Mouse (Mus musculus) erythroid progenitor cell, adult 5-6 weeks (primary cell): ENCODE data around the gene Cnot6l. TPM values are rescaled to one million over a fixed set of nuclear protein-coding genes. Genes with fewer than 3 reads are reported as not detected.
A peak's percentile ranks its signal among the peaks of the same experiment; 100 is the strongest.

Experiments used
- ATAC-seq: replicated peaks from 2 replicates; pipeline ENCODE4 v1.8.0; 2016; ENCODE audit warnings: moderate number of reproducible peaks, mild to moderate bottlenecking, moderate TSS enrichment, inconsistent platforms; ENCODE audit not compliant: poor library complexity, low FRiP score, severe bottlenecking
- total RNA-seq, 2 experiments: library from RNA; stranded (forward) in 1 of 2; stranded (reverse) in 1 of 2; fragments of 150-400 nt in 1 of 2; fragments of 186-747, 209-891 nt in 1 of 2; gene quantifications; 2 replicates each; pipeline versions ENCODE4 v1.2.3 to v1.2.4; 2015 to 2017; ENCODE audit warnings: low replicate concordance in 2 of 2

The Cnot6l gene
- total RNA-seq (2015; ENCODE audit: low replicate concordance): 18.0 and 20.5 TPM in 2 replicates
- 7.0 and 8.0 TPM in 2 replicates for total RNA-seq (2017; ENCODE audit: low replicate concordance)

DNA sequence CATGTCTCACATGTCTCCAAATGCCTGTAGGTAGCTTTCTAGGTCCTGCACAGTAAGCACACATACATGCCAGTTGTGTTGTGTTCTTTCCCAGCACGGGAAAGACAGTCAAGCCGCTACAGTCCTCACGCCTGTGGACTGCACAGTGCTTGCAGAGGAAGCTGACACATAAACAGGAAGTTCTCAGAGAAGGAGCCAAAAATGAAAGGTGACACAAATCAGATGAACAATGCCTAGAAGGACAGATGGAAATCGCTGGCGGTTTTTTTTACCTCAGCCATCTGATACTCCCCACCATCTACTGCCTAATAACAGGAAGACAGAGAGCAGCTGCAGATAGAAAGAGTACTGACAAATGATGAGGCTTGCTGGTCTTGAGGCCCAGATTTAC lies at the start of gene Cnot6l:
Gene Cnot6l (minus strand): TSS at position 151 of the 391 bp plus-strand sequence.
- ATAC-seq: no peak

DNA sequence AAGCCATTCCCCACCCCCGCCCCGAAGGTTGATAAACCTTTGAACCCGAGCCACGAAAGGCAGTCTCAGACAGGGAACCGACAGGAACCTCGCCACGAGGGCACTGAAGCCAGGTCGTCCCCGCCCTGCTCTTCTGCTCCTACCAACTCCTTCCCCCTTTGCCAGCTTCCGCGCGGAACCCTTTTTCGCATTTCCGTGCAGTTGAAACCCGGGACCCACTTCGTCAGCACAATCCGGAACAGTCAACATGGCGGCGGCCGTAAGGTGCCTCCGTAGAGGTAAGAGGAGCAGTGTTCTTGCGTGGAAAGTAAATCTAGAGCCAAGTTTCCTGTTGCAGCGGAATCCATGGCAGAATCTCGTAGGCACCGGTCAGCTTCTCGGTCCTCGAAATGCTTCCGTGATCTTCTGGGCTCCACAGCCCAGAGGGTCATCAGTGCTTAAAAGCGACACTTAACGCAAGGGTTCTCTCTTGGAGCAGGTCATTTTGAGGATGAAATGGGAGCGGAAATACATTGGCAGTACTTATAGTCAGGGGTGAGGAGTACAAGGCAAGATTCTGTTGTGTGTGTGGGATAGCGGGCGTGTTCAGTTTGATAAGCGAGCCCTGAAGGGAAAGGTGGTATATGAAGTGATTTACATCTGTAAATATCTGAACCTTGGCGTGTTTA lies 46.1 kb upstream of the Cnot6l start:
- peak; percentile 98 for ATAC-seq

DNA sequence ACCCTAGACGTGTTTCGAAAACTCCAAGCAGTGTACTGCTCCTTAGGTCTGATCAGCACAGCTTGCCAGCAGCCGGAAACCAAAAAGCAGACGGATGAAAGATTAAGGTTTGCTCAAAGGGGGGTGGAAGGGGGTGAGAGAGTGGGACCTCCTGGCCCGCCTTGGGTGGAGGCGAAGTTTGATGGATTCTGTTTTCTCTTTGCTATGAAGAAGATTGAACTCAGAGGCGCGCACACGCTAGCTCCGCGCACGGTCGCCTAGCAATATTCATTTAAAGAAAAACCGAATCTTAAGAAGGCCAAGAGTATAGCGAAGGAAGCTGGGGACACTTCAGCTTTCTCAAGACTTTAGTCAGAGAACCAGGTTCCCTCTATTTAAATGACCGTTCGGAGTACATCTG lies 45.5 kb upstream of the Cnot6l start, which contains the start of gene Mrpl1:
Gene Mrpl1 (plus strand): TSS at position 35 of the 400 bp plus-strand sequence.
- peak; percentile 48 for ATAC-seq

DNA sequence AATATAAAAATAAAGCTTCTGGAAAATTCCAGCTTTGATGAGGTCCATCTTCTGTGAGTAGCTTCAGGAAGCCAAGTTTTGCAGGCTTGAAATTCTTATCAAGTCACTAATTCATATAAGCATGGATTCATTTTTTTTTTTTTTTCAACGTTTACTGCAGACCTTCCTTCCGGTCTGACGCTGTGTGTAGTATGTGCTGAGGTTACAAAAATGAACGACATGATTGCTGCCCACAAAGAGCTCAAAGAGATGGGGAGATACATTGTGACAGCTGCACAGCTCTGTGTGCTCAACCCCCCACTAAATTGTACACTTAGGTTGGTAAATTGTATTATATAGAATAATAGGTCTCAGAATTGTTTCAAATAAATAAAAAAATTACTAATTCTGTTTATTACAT lies 44.6 kb upstream of the Cnot6l start:
- ATAC-seq: no peak

DNA sequence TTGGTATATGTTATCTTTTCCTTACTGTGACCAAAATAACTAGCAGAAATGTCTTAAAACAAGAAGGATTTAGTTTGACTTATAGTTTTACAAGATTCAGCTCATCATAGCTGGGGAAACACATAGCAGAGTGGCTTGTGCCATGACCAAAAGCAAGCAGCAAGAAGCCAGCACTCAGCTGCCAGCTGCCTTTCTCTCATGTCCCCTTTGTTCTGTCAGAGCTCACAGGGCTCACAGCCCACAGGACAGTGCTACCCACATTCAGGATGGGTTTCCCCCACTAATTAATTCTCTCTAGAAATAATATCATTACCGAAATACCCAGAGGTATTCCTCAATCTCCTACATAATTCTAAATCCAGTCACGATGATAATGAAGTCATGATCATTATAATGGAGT lies 43.6 kb upstream of the Cnot6l start:
- no peak for ATAC-seq

DNA sequence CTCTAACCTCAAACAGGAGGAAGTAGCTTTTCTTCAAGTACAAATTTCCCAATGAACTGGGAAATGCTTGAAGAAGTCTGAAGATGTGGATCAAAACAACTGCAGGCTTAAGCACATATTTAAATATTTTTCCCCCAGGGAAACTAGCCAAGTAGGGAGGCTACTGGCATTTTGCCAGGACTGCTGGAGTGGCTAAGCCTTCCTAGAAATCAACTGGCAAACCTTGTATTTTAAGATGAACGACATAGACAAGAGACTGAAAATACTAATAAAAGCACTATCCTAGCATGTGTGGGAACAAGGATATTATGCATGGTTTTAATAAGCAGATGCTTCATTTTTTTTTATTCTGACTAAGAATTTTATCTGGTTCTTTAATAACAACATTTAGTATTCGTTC lies 42.9 kb upstream of the Cnot6l start:
- ATAC-seq: no peak

DNA sequence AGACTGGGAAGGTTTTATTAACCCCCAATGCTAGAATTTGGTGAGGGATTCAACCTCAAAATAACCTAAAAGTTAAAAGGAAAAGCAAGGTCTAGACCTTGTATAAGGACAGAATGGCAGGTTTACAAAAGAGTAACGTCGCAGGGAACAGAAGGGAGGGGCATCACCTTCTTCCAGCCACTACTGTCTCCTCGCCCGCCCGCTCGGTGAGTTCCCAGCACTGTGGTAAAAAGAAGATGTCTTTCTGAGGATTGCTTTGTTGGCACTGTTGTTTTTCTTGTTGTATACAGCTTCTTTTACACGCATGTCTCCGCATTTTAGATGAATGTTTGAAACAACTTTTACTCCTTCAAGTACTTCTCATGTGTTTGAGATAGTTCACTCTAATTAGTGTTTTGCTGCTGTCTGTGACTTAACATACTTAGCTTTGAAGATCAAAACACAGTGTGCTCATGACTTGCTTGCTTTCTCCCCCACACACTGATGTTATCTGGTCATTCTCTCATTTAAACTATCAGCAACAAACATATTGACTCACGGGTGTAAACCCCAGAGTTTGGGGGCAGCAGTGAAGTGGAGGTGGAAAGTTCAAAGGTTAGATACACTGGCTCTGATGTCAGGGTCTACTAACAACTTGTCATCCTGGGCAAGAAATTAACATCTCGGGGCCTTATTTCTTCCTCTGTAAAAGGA lies 37.6 kb upstream of the Cnot6l start:
- ATAC-seq: no peak

DNA sequence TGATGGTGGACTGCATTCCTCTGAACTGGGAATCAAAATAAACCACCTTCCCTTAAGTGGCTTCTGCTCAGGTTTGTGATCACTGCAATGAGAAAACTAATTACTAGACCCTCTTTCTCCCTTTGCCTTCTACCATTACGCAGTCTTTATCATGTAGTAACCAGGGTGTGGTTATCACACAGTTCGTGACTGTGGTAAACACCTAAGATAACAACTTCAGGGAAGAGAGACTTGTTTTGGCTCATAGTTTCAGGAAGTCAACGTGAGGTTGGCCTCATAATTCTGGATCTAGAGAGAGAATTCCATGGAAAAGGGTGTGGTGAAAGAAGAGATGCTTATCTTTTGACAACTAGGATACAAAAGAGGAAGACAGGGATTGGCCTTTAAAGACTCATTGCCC lies 36.3 kb upstream of the Cnot6l start:
- ATAC-seq: no peak

DNA sequence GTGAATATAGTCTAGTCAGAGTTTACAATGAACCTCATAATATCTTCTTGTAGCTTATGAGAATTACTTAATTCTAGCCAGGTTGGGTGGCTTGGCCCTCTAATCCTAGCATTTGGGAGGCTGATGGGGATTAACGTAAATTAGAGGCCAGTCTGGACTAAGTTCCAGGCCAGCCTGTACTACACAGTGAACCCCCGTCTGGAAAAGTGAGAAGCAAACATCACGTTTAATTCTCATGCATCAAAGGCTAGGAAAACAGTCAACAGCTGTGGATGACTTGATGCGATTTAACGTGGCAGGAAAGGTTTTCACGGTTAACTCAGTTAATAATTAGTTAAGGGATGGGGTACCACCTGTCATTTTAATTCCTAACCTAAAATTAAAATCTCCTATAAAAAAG lies 34.3 kb upstream of the Cnot6l start:
- no peak for ATAC-seq

DNA sequence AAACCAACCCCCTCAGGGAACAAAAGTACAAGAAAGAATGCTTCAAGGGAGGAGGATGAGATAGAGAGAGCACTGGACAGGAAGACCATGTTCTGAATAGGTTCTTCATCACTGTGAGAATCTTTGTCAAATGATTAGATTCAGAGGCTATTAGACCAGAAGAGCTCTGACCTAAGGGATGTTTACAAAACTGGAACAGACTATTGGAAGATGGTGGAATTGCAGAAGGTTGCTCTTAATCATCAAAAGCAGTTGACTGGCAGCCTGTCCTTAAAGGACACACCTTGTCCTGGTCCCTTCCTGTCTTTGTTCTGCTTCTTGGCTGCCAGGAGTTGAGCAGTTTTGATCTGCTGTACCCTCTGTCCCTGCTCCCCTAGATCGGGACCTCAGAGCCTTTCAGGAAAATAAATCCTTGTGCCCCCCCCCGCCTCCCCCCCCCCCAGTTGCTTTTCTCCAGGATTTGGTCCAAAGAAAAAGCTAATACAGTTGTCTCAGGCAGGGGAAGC lies 32.6 kb upstream of the Cnot6l start:
- no peak for ATAC-seq

DNA sequence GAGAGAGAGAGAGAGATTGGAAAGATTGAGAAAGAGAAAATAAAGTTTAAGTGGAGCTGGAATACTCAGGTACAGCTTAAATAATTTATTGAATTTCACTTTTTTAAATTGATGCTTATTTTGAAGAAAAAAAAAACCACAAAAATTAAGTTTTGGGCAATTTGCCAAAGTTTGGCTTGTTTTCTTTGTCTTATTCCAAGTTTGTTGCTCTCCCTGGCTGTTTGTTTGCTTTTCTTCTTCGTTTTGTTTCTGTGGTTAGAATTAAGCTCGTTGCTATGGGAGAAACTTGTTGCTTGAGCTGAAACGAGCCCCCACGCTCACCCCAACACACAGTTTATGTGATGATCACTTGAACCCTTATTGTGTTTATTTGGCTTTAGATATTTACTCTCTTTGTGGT lies 27.3 kb upstream of the Cnot6l start:
- no peak for ATAC-seq

DNA sequence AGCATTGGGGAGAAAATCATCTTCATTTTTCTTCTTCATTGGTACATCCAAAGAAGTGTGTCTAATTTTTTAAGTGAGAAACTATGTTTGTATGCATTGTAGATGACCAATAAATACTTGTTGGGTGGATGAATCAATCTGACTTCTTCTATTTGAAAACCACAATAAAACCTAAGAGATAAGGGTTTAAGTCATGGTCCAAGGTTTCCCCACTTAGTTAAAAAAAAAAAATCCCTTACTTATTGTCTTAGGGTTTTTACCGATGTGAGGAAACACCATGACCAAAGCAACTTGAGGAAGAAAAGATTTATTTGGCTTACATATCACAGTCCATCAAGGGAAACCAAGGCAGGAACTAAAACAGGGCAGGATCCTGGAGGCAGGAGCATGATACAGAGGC lies 25.8 kb upstream of the Cnot6l start:
- ATAC-seq: no peak

DNA sequence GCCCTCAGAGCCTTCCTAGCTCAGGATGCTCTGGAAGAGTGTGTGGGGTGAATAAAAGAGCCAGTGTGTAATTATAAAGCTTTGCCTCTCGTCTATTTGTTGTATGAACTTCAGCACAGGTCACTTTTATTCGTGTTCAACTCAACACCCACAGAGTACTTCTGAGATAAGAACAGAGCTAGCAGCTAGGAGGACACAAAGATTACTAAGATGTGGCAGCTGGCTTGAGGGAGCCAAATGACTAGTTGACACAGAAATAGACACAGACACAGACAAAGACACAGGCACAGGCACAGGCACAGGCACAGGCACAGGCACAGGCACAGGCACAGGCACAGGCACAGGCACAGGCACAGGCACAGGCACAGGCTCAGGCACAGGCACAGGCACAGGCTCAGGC lies 20.0 kb upstream of the Cnot6l start:
- ATAC-seq: no peak

DNA sequence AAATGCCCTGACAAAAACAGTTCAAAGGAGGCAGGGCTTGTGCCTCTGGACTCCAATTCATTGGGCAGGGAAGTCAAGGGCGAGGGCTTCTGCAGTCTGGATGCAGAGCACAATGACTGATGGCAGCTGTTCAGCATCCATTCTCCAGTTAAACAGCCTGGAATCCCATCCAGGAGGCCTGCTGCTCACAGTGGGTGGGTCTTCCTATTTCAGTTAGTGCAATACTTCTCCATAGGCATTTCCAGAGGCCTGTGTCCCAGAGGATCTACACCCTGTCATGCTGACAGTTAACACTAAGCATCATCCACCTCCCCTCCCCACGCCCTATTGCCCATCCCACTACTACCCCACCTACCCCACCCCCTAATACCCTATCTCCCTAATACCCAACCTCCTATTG lies 19.2 kb upstream of the Cnot6l start:
- ATAC-seq: no peak

DNA sequence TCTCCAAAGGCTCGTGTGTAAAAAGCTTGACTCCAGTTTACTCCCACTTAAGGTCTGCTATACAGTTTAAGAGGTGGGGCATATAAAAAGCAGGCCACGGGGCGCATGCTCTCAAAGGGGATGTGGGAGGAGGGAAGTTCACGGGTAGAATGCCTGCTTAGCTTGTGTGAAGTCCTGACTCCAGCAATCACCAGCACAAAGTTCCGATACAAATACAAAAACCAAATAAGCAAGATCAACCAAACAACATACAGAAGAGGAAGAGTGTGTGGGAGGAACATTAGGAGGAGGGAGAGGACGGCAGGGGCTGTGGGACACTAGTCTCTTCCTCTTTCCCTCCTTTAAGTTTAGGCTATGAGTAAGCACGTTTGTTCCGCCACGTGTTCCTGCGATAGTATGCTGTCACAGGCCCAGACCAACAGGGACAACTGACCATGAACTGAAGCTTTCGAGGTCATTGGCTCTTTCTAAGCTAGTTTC lies 12.9 kb upstream of the Cnot6l start:
- no peak for ATAC-seq

DNA sequence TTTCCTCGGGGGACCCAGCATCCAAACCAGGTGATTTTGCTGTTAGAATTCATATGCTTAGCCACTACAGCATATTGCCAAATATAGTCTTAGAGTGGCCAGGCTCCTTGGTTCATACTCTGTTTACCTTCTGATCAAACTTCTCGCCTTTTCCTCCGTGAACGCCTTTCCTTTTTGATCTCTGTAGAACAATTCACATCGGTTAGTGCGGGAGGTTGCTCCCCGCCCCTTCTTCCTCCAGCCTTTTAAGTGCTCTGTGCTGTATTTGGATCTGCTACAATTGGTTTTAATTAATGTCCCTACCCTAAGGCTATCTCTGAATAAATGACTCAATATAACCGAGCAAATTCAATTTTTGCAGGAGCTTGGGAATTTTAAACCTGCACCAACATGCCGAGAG lies 12.2 kb upstream of the Cnot6l start:
- ATAC-seq: no peak

DNA sequence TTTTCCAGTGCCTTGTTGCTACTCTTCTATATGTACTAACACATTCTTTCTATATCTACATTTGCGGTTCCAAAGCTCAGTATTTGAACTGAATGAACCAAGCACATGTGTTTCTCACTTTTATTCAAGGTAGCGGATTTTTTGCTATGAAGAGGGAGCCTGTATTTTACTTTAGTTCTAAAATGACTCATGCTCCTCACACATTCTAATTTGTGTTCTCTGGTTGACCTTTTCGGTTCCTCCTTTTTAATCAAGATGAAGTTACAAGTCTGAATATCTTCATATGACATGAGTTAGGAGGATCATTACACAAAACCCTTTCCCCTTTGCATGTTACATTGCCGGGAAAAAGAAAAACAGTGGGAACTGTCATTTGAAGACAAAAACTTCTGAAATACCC lies 7.8 kb upstream of the Cnot6l start:
- no peak for ATAC-seq

DNA sequence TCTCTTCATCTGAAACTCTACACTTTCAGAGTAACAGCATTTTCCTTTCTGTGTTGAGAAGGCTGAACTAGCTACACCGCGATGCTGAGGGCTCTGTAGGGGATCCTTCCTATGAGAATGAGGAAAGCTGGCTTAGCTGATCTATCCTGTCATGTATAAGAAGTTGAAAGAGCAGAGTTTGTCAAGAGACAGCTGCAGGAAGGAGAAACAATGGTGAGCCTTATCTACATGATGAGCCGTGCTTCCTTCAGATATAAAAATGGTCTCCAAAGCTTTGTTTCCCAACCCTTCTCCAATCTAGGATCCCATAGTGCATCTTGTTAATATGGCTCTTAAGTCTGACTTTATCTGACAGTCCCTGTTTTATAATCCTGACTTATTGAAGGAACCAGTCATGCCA lies 6.5 kb upstream of the Cnot6l start:
- ATAC-seq: no peak

DNA sequence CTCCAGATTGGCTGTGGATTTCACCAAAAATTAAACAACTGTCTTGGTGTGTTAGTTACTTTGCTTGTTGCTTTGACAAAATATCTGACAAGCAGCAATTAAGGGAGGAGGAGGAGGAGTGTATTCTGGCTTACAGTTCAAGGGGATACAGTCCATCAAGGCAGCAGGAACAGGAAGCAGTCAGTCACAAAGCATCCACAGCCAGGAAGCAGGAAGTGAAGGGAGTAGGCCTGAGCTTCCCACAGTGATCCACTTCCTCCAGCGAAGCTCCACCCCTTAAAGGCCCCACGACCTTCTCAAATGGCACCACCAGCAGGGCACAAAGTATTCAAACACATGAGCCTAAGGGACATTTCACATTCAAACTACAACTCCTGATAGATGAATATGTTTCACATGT lies 2.8 kb upstream of the Cnot6l start:
- no peak for ATAC-seq

DNA sequence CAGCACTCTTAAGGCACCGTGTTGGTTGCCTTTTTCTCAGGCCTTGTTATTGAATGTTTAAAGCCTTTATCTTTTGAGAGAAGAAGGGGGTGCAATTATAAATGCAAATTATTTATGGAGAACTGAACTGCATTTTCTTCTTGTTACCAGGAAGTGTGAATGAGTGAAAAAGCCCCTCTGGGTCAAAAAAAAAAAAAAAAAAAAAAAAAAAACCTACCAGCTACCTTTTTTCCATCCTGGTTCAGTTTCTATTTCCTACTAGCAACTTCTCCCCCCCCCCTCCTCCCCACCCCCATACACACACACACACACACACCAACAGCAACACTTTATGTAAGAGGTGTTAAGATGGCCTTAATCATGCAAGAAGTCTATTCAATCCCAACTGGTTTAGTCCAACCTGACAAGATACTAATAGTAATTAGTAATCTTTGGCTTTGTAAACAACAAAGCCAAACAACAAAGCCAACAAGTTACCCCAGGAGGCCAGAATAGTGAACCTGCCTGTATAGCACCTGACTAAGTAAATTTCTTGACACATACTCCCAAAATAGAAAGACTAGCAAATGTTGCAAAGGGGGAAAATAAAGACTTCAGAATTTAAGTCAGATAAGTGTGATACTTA lies 463 bp downstream of the Cnot6l start:
- ATAC-seq: no peak
